Mouse (Mus musculus): Measurements from ENCODE around the gene Gpatch1. TPM values are rescaled to one million over a fixed set of nuclear protein-coding genes. Genes with fewer than 3 reads are reported as not detected.
"Not testable (repeated sequence)": the region's sequence is repeated elsewhere in the genome, so short reads cannot be mapped to it uniquely, and the experiment has no call there.

Gpatch1 gene
- polyA plus RNA-seq, 1 experiment from 2014 or later: 5.7 TPM

GRCm38 (mm10) chr7:35277433-35277832 lies 40.8 kb downstream of the Gpatch1 start:
- Histone ChIP-seq H3K36me3 (replicated peaks) (peaks cover 46% of the 10 kb centered on the region), H3K4me2 (no peak overlapping the region), H3K9me3 (replicated peaks) (0 out of 2 replicates have a peak, but pooled peaks cover 8% of the 10 kb centered on the region), H3K9ac (no peak overlapping the region), H3K4me3 (replicated peaks) (no peak overlapping the region), H3K27ac (replicated peaks) (no peak overlapping the region), H3K4me1 (replicated peaks) (no peaks in the 10 kb centered on the region), H3K27me3 (no peaks in the 10 kb centered on the region)
- WGBS (ENCODE audit: insufficient replicate concordance): 76% methylated on average over 4 of the region's 4 CpGs
- no peak for ATAC-seq (ENCODE audit: insufficient read depth)

- ATAC-seq (ENCODE audit: insufficient read depth): peak; percentile 73
- 6% methylated on average over 21 of the region's 21 CpGs for WGBS (ENCODE audit: insufficient replicate concordance)
- H3K27ac ChIP-seq (replicated peaks): no peak overlapping the region
- H3K4me3 ChIP-seq (replicated peaks): peak overlapping the region; percentile 49
- H3K4me1 ChIP-seq (replicated peaks): peaks cover 11% of the 10 kb centered on the region
- no peaks in the 10 kb centered on the region for H3K27me3 ChIP-seq
- no peak overlapping the region for H3K9ac ChIP-seq
- no peaks in the 10 kb centered on the region for H3K36me3 ChIP-seq (replicated peaks)
- no peaks in the 10 kb centered on the region for H3K9me3 ChIP-seq (replicated peaks)
- peak overlapping the region; percentile 77 for H3K4me2 ChIP-seq
Observed at GRCm38 (mm10) chr7:35269443-35270024, 48.7 kb downstream of the Gpatch1 start.

GRCm38 (mm10) chr7:35267841-35268240 lies 50.4 kb downstream of the Gpatch1 start:
- Histone ChIP-seq H3K27me3 (no peaks in the 10 kb centered on the region), H3K4me1 (replicated peaks) (peaks cover 11% of the 10 kb centered on the region), H3K9me3 (replicated peaks) (no peaks in the 10 kb centered on the region), H3K9ac (no peak overlapping the region), H3K27ac (replicated peaks) (no peak overlapping the region), H3K36me3 (replicated peaks) (no peaks in the 10 kb centered on the region), H3K4me2 (no peak overlapping the region), H3K4me3 (replicated peaks) (no peak overlapping the region)
- whole genome bisulfite sequencing (ENCODE audit: insufficient replicate concordance): 50% methylated on average over 5 of the region's 5 CpGs
- ATAC-seq (ENCODE audit: insufficient read depth): no peak

GRCm38 (mm10) chr7:35266666-35267065 lies 51.6 kb downstream of the Gpatch1 start:
- Histone ChIP-seq H3K4me3 (replicated peaks) (no peak overlapping the region), H3K4me2 (no peak overlapping the region), H3K9ac (no peak overlapping the region), H3K9me3 (replicated peaks) (no peaks in the 10 kb centered on the region), H3K36me3 (replicated peaks) (no peaks in the 10 kb centered on the region), H3K4me1 (replicated peaks) (peaks cover 11% of the 10 kb centered on the region), H3K27me3 (no peaks in the 10 kb centered on the region), H3K27ac (replicated peaks) (no peak overlapping the region)
- no peak for ATAC-seq (ENCODE audit: insufficient read depth)
- WGBS (ENCODE audit: insufficient replicate concordance): 61% methylated on average over 4 of the region's 4 CpGs

- Histone ChIP-seq H3K4me2 (no peak overlapping the region), H3K4me3 (replicated peaks) (no peak overlapping the region), H3K27ac (replicated peaks) (no peak overlapping the region), H3K36me3 (replicated peaks) (no peaks in the 10 kb centered on the region), H3K27me3 (no peaks in the 10 kb centered on the region), H3K9me3 (replicated peaks) (no peaks in the 10 kb centered on the region), H3K4me1 (replicated peaks) (peaks cover 7% of the 10 kb centered on the region), H3K9ac (no peak overlapping the region)
- 12% methylated on average over 7 of the region's 7 CpGs for WGBS (ENCODE audit: insufficient replicate concordance)
- ATAC-seq (ENCODE audit: insufficient read depth): no peak
Observed at GRCm38 (mm10) chr7:35264746-35265145, 53.5 kb downstream of the Gpatch1 start.

- no peaks in the 10 kb centered on the region for H3K27me3 ChIP-seq
- no peak for ATAC-seq (ENCODE audit: insufficient read depth)
- no peaks in the 10 kb centered on the region for H3K9me3 ChIP-seq (replicated peaks)
- H3K9ac ChIP-seq: no peak overlapping the region
- no peak overlapping the region for H3K4me2 ChIP-seq
- 53% methylated on average over 15 of the region's 15 CpGs for WGBS (ENCODE audit: insufficient replicate concordance)
- H3K4me1 ChIP-seq (replicated peaks): no peaks in the 10 kb centered on the region
- no peak overlapping the region for H3K27ac ChIP-seq (replicated peaks)
- no peak overlapping the region for H3K4me3 ChIP-seq (replicated peaks)
- H3K36me3 ChIP-seq (replicated peaks): no peaks in the 10 kb centered on the region
Observed at GRCm38 (mm10) chr7:35263595-35264489, 54.4 kb downstream of the Gpatch1 start.

- H3K4me3 ChIP-seq (replicated peaks): no peak overlapping the region
- H3K27ac ChIP-seq (replicated peaks): no peak overlapping the region
- H3K27me3 ChIP-seq: no peaks in the 10 kb centered on the region
- no peaks in the 10 kb centered on the region for H3K9me3 ChIP-seq (replicated peaks)
- H3K36me3 ChIP-seq (replicated peaks): no peaks in the 10 kb centered on the region
- H3K9ac ChIP-seq: no peak overlapping the region
- H3K4me2 ChIP-seq: no peak overlapping the region
- no peak for ATAC-seq (ENCODE audit: insufficient read depth)
- WGBS (ENCODE audit: insufficient replicate concordance): 81% methylated on average over 8 of the region's 8 CpGs
- no peaks in the 10 kb centered on the region for H3K4me1 ChIP-seq (replicated peaks)
Observed at GRCm38 (mm10) chr7:35259384-35259783, 58.9 kb downstream of the Gpatch1 start.

- H3K27me3 ChIP-seq: no peaks in the 10 kb centered on the region
- H3K4me2 ChIP-seq: no peak overlapping the region
- H3K36me3 ChIP-seq (replicated peaks): no peaks in the 10 kb centered on the region
- H3K4me3 ChIP-seq (replicated peaks): no peak overlapping the region
- H3K27ac ChIP-seq (replicated peaks): no peak overlapping the region
- no peaks in the 10 kb centered on the region for H3K4me1 ChIP-seq (replicated peaks)
- no peak for ATAC-seq (ENCODE audit: insufficient read depth)
- H3K9ac ChIP-seq: no peak overlapping the region
- no peaks in the 10 kb centered on the region for H3K9me3 ChIP-seq (replicated peaks)
- WGBS (ENCODE audit: insufficient replicate concordance): 52% methylated on average over 7 of the region's 7 CpGs
Observed at GRCm38 (mm10) chr7:35258294-35258693, 59.9 kb downstream of the Gpatch1 start.

- Histone ChIP-seq H3K4me1 (replicated peaks) (no peaks in the 10 kb centered on the region), H3K4me3 (replicated peaks) (no peak overlapping the region), H3K9ac (no peak overlapping the region), H3K27me3 (no peaks in the 10 kb centered on the region), H3K27ac (replicated peaks) (no peak overlapping the region), H3K36me3 (replicated peaks) (no peaks in the 10 kb centered on the region), H3K4me2 (peak overlapping the region; percentile 29), H3K9me3 (replicated peaks) (no peaks in the 10 kb centered on the region)
- WGBS (ENCODE audit: insufficient replicate concordance): 10% methylated on average over 13 of the region's 13 CpGs
- no peak for ATAC-seq (ENCODE audit: insufficient read depth)
Observed at GRCm38 (mm10) chr7:35252041-35252558, 66.1 kb downstream of the Gpatch1 start.

- not testable (repeated sequence) for H3K27ac ChIP-seq (replicated peaks); H3K27me3 ChIP-seq; H3K9ac ChIP-seq; ATAC-seq (ENCODE audit: insufficient read depth); H3K4me3 ChIP-seq (replicated peaks); H3K9me3 ChIP-seq (replicated peaks); H3K36me3 ChIP-seq (replicated peaks); H3K4me2 ChIP-seq
- 54% methylated on average over 3 of the region's 3 CpGs for WGBS (ENCODE audit: insufficient replicate concordance)
- peaks cover 14% of the 10 kb centered on the region for H3K4me1 ChIP-seq (replicated peaks)
Observed at GRCm38 (mm10) chr7:35237935-35238334, 80.3 kb downstream of the Gpatch1 start.

- Histone ChIP-seq H3K4me3 (replicated peaks) (peak overlapping the region; percentile 64), H3K36me3 (replicated peaks) (no peaks in the 10 kb centered on the region), H3K9me3 (replicated peaks) (no peaks in the 10 kb centered on the region), H3K4me1 (replicated peaks) (peaks cover 14% of the 10 kb centered on the region), H3K27ac (replicated peaks) (peak overlapping the region; percentile 63; the same call in 1 of the 2 replicates), H3K4me2 (peak overlapping the region; percentile 73), H3K27me3 (no peaks in the 10 kb centered on the region), H3K9ac (peak overlapping the region; percentile 46; the same call in 1 of the 2 replicates)
- WGBS (ENCODE audit: insufficient replicate concordance): 26% methylated on average over 9 of the region's 9 CpGs
- ATAC-seq (ENCODE audit: insufficient read depth): no peak
Observed at GRCm38 (mm10) chr7:35235308-35235707, 82.9 kb downstream of the Gpatch1 start.
